Mouse (Mus musculus): ENCODE results near the gene Dnah2. TPM values are rescaled to one million over a fixed set of nuclear protein-coding genes. Genes with fewer than 3 reads are reported as not detected.

Dnah2 gene
- polyA plus RNA-seq, 1 experiment from 2014 or later, result 3.0 TPM

DNA sequence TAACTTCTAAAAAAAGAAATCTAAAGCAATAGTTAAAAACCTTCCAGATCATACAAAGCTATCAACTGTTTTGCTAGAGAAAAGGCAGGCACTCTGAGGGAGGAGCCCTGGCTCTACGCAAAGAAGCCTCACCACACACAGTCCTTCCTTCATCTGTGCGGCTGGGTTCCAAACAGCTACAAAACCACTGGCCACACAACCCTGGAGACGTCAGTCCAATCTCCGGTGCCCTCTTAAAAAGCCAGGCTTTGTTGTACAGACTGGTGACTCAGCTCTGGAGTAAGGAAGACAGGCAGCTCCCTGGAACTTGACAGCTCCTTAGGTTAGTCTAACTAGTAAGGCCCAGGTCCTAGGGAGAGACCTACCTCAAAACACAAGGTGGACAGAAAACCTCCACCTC lies 173.3 kb downstream of the Dnah2 start:
- Histone ChIP-seq H3K9ac (ENCODE audit: low read depth, low read length) (no peak overlapping the region), H3K36me3 (ENCODE audit: control insufficient read depth, insufficient read depth, low read length) (no peaks in the 10 kb centered on the region), H3K27ac (ENCODE audit: low read depth, low read length) (no peak overlapping the region), H3K4me2 (ENCODE audit: low read length) (no peak overlapping the region), H3K4me3 (ENCODE audit: low read length) (no peak overlapping the region), H3K9me3 (ENCODE audit: control insufficient read depth, low read length) (no peaks in the 10 kb centered on the region), H3K4me1 (ENCODE audit: control insufficient read depth, insufficient read depth, low read depth, low read length) (peaks cover 20% of the 10 kb centered on the region), H3K27me3 (replicated peaks; ENCODE audit: control insufficient read depth, insufficient read depth, low read length) (no peaks in the 10 kb centered on the region)
- no peak for ATAC-seq
- 82% methylated on average over 4 of the region's 4 CpGs for WGBS

DNA sequence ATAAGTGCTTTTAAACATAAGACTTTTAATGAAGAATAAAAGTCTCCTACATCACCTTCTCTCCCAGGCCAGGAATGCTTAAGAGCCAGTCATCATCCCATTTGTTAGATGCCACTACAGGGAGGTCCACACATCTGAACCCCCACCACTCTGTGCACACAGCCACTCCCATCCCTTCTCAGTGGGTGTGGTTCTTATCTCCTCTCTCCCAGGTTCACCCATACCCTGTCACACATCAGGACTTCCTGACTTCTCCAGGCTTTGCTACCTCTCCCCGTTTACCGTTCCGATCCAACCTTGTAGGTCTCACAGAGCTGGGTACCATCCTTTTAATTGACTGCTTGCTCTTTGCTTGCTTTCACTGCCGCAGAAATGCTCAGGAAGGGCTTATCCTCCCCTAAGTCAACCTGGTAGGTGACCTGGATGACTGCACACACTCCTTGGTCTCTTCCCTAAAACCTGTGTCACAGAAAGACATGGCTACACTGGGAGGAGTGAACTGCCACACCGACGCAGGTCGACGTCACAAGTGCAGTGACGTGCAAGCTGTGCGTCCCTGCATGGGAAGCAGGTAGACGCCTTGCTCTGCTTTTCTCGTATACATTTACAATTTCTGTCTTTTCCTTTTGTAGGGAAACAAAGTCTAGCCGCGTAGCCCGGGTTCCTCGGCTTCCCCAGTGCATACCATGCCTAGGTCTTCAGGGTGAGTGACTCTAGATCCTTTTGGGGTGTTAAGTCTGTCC lies 175.5 kb downstream of the Dnah2 start:
- no peaks in the 10 kb centered on the region for H3K27me3 ChIP-seq (replicated peaks; ENCODE audit: control insufficient read depth, insufficient read depth, low read length)
- peaks cover 21% of the 10 kb centered on the region for H3K4me1 ChIP-seq (ENCODE audit: control insufficient read depth, insufficient read depth, low read depth, low read length)
- 93% methylated on average over 16 of the region's 16 CpGs for WGBS
- no peak for ATAC-seq
- H3K36me3 ChIP-seq (ENCODE audit: control insufficient read depth, insufficient read depth, low read length), result no peaks in the 10 kb centered on the region
- H3K9me3 ChIP-seq (ENCODE audit: control insufficient read depth, low read length), result no peaks in the 10 kb centered on the region
- H3K9ac ChIP-seq (ENCODE audit: low read depth, low read length), result no peak overlapping the region
- no peak overlapping the region for H3K4me2 ChIP-seq (ENCODE audit: low read length)
- H3K4me3 ChIP-seq (ENCODE audit: low read length), result no peak overlapping the region
- no peak overlapping the region for H3K27ac ChIP-seq (ENCODE audit: low read depth, low read length)

DNA sequence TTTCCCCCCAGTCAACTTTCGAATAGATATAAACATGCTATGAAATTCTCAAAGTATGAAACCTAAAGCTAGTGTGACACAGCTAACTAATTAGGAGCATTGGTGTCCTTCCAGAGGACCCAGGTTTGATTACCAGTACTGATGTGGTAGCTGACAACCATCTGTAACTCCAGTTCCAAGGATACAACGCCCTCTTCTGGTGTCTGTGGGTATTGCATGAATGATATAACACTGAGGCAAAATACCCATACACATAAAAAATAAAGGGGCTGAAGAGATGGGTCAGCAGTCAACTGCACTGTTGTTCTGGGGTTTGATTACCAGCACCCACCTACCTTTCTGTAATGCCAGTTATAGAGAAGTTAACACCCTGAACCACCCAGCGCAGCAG lies 176.1 kb downstream of the Dnah2 start:
- ATAC-seq, result no peak
- Histone ChIP-seq H3K4me1 (ENCODE audit: control insufficient read depth, insufficient read depth, low read depth, low read length) (peaks cover 26% of the 10 kb centered on the region), H3K36me3 (ENCODE audit: control insufficient read depth, insufficient read depth, low read length) (no peaks in the 10 kb centered on the region), H3K4me2 (ENCODE audit: low read length) (peak overlapping the region; percentile 32; the same call in 1 of the 2 replicates), H3K27ac (ENCODE audit: low read depth, low read length) (peak overlapping the region; percentile 75; the same call in 1 of the 2 replicates), H3K9ac (ENCODE audit: low read depth, low read length) (no peak overlapping the region), H3K4me3 (ENCODE audit: low read length) (no peak overlapping the region), H3K9me3 (ENCODE audit: control insufficient read depth, low read length) (no peaks in the 10 kb centered on the region), H3K27me3 (replicated peaks; ENCODE audit: control insufficient read depth, insufficient read depth, low read length) (no peaks in the 10 kb centered on the region)
- 64% methylated on average over 3 of the region's 3 CpGs for WGBS

DNA sequence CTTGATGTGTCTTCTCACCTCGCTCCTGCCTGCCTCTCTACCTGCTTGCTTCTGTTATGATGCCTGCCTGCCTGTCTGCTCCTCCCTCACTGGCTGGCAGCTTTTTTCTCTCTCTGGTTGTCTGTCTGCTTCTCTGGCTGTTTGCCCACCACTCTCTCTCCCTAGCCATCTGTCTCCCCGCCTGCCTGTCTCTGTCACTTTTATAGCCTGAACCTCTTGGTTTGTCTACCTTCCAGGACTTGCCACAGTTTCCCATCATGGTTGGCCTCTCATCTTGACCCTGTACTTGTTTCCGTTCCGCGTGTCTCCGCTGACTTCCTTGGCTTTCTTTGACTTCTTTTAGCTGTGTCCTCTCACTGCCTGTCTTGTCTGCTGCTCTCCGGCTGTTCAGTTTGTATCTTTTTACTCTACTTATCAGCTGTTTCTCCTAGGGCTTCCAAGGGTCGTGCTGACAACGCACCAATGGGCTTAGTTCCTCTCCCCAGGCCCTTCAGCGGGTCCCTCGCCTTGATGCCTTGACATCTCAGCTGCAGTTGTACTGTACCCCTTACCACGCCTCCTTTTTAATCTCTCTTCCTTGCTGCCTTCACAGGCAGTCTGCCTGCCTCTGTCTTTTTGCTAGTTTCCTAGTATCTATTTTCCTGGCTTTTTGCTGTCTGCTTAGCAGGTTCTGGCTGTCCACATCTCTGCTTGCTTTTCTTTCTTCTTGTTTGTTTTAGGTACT lies 176.7 kb downstream of the Dnah2 start:
- 29% methylated on average over 12 of the region's 12 CpGs for WGBS
- no peak overlapping the region; the same call in 1 of the 2 replicates for H3K4me3 ChIP-seq (ENCODE audit: low read length)

DNA sequence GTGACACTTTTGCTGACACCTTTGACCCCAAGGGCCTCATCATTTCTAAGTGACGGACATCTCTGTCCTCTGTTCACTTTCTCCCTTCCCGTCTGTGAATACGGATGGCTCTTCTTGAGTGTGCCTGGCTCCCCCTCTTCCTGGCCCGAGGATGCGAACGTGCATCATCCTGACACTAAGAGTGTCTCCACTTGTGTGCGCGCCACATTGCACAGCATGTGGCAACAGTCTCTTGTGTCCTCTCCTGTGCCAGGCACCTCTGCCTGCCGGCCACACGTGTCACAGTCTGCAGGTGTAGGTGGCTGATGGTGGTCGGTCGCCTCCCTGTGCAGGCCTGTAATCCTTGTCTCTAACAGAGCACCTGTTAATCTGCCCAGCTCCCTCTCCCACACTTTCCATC lies 177.3 kb downstream of the Dnah2 start:
- Histone ChIP-seq H3K4me1 (ENCODE audit: control insufficient read depth, insufficient read depth, low read depth, low read length) (peaks cover 28% of the 10 kb centered on the region), H3K9me3 (ENCODE audit: control insufficient read depth, low read length) (no peaks in the 10 kb centered on the region), H3K27me3 (replicated peaks; ENCODE audit: control insufficient read depth, insufficient read depth, low read length) (no peaks in the 10 kb centered on the region), H3K27ac (ENCODE audit: low read depth, low read length) (peak overlapping the region; percentile 75), H3K9ac (ENCODE audit: low read depth, low read length) (peak overlapping the region; percentile 31; the same call in 1 of the 2 replicates), H3K4me2 (ENCODE audit: low read length) (peak overlapping the region; percentile 45), H3K4me3 (ENCODE audit: low read length) (no peak overlapping the region; the same call in 1 of the 2 replicates), H3K36me3 (ENCODE audit: control insufficient read depth, insufficient read depth, low read length) (no peaks in the 10 kb centered on the region)
- 24% methylated on average over 12 of the region's 12 CpGs for WGBS
- 0 out of 2 replicates have a peak, but pooled peaks have one; percentile 13 for ATAC-seq

More for the DNA sequence above, 176.7 kb downstream of the Dnah2 start:
- H3K4me2 ChIP-seq (ENCODE audit: low read length), result peak overlapping the region; percentile 45
- H3K27ac ChIP-seq (ENCODE audit: low read depth, low read length), result peak overlapping the region; percentile 75
- H3K27me3 ChIP-seq (replicated peaks; ENCODE audit: control insufficient read depth, insufficient read depth, low read length), result no peaks in the 10 kb centered on the region
- H3K9me3 ChIP-seq (ENCODE audit: control insufficient read depth, low read length), result no peaks in the 10 kb centered on the region
- H3K9ac ChIP-seq (ENCODE audit: low read depth, low read length), result peak overlapping the region; percentile 31; the same call in 1 of the 2 replicates
- H3K36me3 ChIP-seq (ENCODE audit: control insufficient read depth, insufficient read depth, low read length), result no peaks in the 10 kb centered on the region
- peaks cover 28% of the 10 kb centered on the region for H3K4me1 ChIP-seq (ENCODE audit: control insufficient read depth, insufficient read depth, low read depth, low read length)
- peak; percentile 28; the same call in 1 of the 2 replicates for ATAC-seq

DNA sequence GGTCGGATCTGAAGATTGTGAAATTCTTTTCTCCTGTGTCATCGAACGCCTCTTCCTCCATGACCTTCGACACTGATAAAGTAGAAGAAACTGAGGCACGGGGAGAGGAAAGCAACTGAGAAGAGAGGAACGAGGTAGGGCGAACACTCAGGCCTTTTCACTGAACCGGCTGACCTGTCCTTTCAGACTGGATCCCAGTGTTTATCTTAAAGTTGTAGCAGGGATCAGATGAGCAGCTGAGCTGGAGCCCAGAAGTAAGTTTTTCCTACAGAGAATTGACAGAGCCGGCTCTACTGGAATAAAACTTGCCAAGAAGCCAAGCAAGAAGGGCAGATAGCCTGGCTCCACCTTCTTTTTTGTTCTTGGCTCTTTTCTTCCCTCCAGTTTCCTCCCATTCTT lies 178.1 kb downstream of the Dnah2 start:
- Histone ChIP-seq H3K27me3 (replicated peaks; ENCODE audit: control insufficient read depth, insufficient read depth, low read length) (no peaks in the 10 kb centered on the region), H3K9ac (ENCODE audit: low read depth, low read length) (peak overlapping the region; percentile 22; the same call in 1 of the 2 replicates), H3K9me3 (ENCODE audit: control insufficient read depth, low read length) (no peaks in the 10 kb centered on the region), H3K4me2 (ENCODE audit: low read length) (peak overlapping the region; percentile 45), H3K27ac (ENCODE audit: low read depth, low read length) (peak overlapping the region; percentile 75), H3K36me3 (ENCODE audit: control insufficient read depth, insufficient read depth, low read length) (no peaks in the 10 kb centered on the region), H3K4me3 (ENCODE audit: low read length) (peak overlapping the region; percentile 9; the same call in 1 of the 2 replicates), H3K4me1 (ENCODE audit: control insufficient read depth, insufficient read depth, low read depth, low read length) (peaks cover 32% of the 10 kb centered on the region)
- WGBS, result 11% methylated on average over 9 of the region's 9 CpGs
- ATAC-seq, result no peak

Small RNA genes lying within 50 kb of the gene (microRNA-seq; reads per million reads assigned to microRNA genes)
- not detected for gene Gm27493

Other genes with a start within 250 kb of the Dnah2 start
- gene Cntrob, start 225.3 kb downstream of the Dnah2 start, polyA plus RNA-seq (2015; fragmentation: Nextera tagmentation; extraction: Ambion mirVana), result 15.5 and 16.4 TPM in 2 replicates
- 177 and 185 TPM in 2 replicates for gene Trappc1, start 225.1 kb downstream of the Dnah2 start, polyA plus RNA-seq (2015; fragmentation: Nextera tagmentation; extraction: Ambion mirVana)
- gene Kcnab3, start 222.9 kb downstream of the Dnah2 start, polyA plus RNA-seq (2015; fragmentation: Nextera tagmentation; extraction: Ambion mirVana), result 4.9 and 6.0 TPM in 2 replicates
- 239 and 257 TPM in 2 replicates for gene Rnf227, start 208.6 kb downstream of the Dnah2 start, polyA plus RNA-seq (2015; fragmentation: Nextera tagmentation; extraction: Ambion mirVana)
- gene Chd3, start 179.7 kb downstream of the Dnah2 start, polyA plus RNA-seq (2015; fragmentation: Nextera tagmentation; extraction: Ambion mirVana), result 68.0 and 73.2 TPM in 2 replicates
- gene Naa38, start 153.6 kb downstream of the Dnah2 start, polyA plus RNA-seq (2015; fragmentation: Nextera tagmentation; extraction: Ambion mirVana), result 102 and 130 TPM in 2 replicates
- gene Cyb5d1, start 153.5 kb downstream of the Dnah2 start, polyA plus RNA-seq (2015; fragmentation: Nextera tagmentation; extraction: Ambion mirVana), result 28.7 and 33.0 TPM in 2 replicates
- 8.9 and 9.2 TPM in 2 replicates for gene Tmem88, start 150.9 kb downstream of the Dnah2 start, polyA plus RNA-seq (2015; fragmentation: Nextera tagmentation; extraction: Ambion mirVana)
- gene Kdm6b, start 135.4 kb downstream of the Dnah2 start, polyA plus RNA-seq (2015; fragmentation: Nextera tagmentation; extraction: Ambion mirVana), result 22.9 and 29.0 TPM in 2 replicates
- 104 and 132 TPM in 2 replicates for gene Efnb3, start 11.1 kb upstream of the Dnah2 start, polyA plus RNA-seq (2015; fragmentation: Nextera tagmentation; extraction: Ambion mirVana)
- 18.2 and 20.1 TPM in 2 replicates for gene Wrap53, start 31.1 kb upstream of the Dnah2 start, polyA plus RNA-seq (2015; fragmentation: Nextera tagmentation; extraction: Ambion mirVana)
- gene Trp53, start 31.2 kb upstream of the Dnah2 start, polyA plus RNA-seq (2015; fragmentation: Nextera tagmentation; extraction: Ambion mirVana), result 47.9 and 57.9 TPM in 2 replicates
- 105 and 117 TPM in 2 replicates for gene Atp1b2, start 56.8 kb upstream of the Dnah2 start, polyA plus RNA-seq (2015; fragmentation: Nextera tagmentation; extraction: Ambion mirVana)
- not detected in 2 replicates for gene Shbg, start 68.8 kb upstream of the Dnah2 start, polyA plus RNA-seq (2015; fragmentation: Nextera tagmentation; extraction: Ambion mirVana)
- gene Sat2, start 72.9 kb upstream of the Dnah2 start, polyA plus RNA-seq (2015; fragmentation: Nextera tagmentation; extraction: Ambion mirVana), result 22.6 and 26.2 TPM in 2 replicates
- gene Fxr2, start 83.9 kb upstream of the Dnah2 start, polyA plus RNA-seq (2015; fragmentation: Nextera tagmentation; extraction: Ambion mirVana), result 32.1 and 34.6 TPM in 2 replicates
- gene Sox15, start 106.2 kb upstream of the Dnah2 start, polyA plus RNA-seq (2015; fragmentation: Nextera tagmentation; extraction: Ambion mirVana), result not detected in 2 replicates
- gene Mpdu1, start 113.5 kb upstream of the Dnah2 start, polyA plus RNA-seq (2015; fragmentation: Nextera tagmentation; extraction: Ambion mirVana), result 104 and 112 TPM in 2 replicates
- gene Cd68, start 117.0 kb upstream of the Dnah2 start, polyA plus RNA-seq (2015; fragmentation: Nextera tagmentation; extraction: Ambion mirVana), result 10.2 and 11.5 TPM in 2 replicates
- gene Eif4a1, start 123.3 kb upstream of the Dnah2 start, polyA plus RNA-seq (2015; fragmentation: Nextera tagmentation; extraction: Ambion mirVana), result 382 and 471 TPM in 2 replicates
- gene Senp3, start 133.0 kb upstream of the Dnah2 start, polyA plus RNA-seq (2015; fragmentation: Nextera tagmentation; extraction: Ambion mirVana), result 89.8 and 104 TPM in 2 replicates
- gene Tnfsf13, start 136.7 kb upstream of the Dnah2 start, polyA plus RNA-seq (2015; fragmentation: Nextera tagmentation; extraction: Ambion mirVana), result 0.53 and 0.77 TPM in 2 replicates
- gene Tnfsf12, start 146.7 kb upstream of the Dnah2 start, polyA plus RNA-seq (2015; fragmentation: Nextera tagmentation; extraction: Ambion mirVana), result 4.4 and 5.6 TPM in 2 replicates
- gene Tnfsfm13, start 147.0 kb upstream of the Dnah2 start, polyA plus RNA-seq (2015; fragmentation: Nextera tagmentation; extraction: Ambion mirVana), result 1.6 and 2.0 TPM in 2 replicates
- gene Polr2a, start 209.5 kb upstream of the Dnah2 start, polyA plus RNA-seq (2015; fragmentation: Nextera tagmentation; extraction: Ambion mirVana), result 12.1 and 14.9 TPM in 2 replicates
- 0.41 and 0.87 TPM in 2 replicates for gene Slc35g3, start 212.9 kb upstream of the Dnah2 start, polyA plus RNA-seq (2015; fragmentation: Nextera tagmentation; extraction: Ambion mirVana)
- 5.8 and 6.2 TPM in 2 replicates for gene Zbtb4, start 216.8 kb upstream of the Dnah2 start, polyA plus RNA-seq (2015; fragmentation: Nextera tagmentation; extraction: Ambion mirVana)
- 1.4 and 2.9 TPM in 2 replicates for gene Chrnb1, start 246.8 kb upstream of the Dnah2 start, polyA plus RNA-seq (2015; fragmentation: Nextera tagmentation; extraction: Ambion mirVana)